Mouse (Mus musculus): ENCODE measurements around the gene Kcnj11.

Kcnj11 gene

DNA sequence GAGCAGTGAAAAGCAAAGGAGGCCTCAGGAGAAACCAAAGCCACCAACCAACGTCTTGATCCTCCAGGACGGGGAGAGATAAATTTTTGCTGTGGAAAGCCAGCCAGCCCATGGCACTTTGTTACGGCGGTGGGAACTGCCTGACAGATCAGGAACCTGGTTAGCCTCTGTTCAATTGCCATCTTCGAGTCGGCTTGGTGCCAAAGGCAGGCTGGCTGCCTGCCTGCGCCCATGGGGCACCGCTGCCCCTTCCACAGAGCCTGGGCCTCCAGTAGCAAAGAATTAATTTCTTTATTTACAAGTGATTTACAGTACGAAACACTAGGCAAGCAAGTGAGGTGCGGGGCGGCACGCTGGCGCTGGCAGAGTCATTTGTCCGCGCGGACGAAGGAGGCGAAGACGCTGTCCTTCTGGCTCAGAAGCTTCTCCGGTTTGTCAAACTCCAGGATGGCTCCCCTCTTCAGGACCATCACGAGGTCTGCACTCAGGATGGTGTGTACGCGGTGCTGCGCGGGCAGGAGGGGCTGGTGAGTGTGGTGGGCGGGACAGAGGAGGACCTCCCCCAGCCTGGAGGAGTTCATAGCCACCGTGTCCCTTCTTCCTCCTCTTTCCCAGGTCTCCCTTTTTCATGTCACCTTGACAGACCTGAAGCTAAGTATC lies 3.8 kb upstream of the Kcnj11 start:
- no peak for DNase-seq (ENCODE audit: low read depth, low spot score)

GRCm38 (mm10) chr7:46103771-46104170 lies 3.2 kb upstream of the Kcnj11 start:
- no peak for DNase-seq (ENCODE audit: low read depth, low spot score)

DNA sequence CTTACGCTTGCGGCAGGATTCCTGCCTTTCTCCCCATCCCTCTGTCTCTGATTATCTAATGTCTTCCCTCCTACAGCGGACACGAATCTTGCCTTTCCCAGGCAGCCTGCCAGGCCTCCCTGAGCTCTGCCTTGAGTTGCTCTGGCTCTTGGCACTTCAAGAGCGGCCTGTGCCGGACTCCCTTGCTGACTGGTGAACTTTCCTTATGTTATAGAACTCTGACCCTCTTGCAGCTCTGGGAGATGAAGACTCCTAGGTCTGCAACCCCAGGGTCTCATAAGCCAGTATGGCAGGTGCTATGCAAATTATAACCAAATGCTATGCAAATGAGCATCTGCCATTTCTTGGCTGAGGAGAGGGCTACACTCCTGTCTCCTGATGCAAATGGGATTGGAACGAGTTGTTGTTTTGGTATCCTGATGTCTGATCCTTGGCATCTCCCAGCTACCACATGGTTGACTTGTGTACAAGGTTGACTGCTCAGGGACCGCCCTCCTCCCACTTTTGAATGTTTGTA lies 2.6 kb upstream of the Kcnj11 start:
- DNase-seq (ENCODE audit: low read depth, low spot score) = no peak

GRCm38 (mm10) chr7:46099682-46100081 lies 882 bp downstream of the Kcnj11 start:
- DNase-seq (ENCODE audit: low read depth, low spot score) = no peak

GRCm38 (mm10) chr7:46098919-46099286 lies 1.7 kb downstream of the Kcnj11 start:
- DNase-seq (ENCODE audit: low read depth, low spot score) = no peak

- no peak for DNase-seq (ENCODE audit: low read depth, low spot score)
These were observed 2.2 kb downstream of the Kcnj11 start for GRCm38 (mm10) chr7:46098221-46098918.

DNA sequence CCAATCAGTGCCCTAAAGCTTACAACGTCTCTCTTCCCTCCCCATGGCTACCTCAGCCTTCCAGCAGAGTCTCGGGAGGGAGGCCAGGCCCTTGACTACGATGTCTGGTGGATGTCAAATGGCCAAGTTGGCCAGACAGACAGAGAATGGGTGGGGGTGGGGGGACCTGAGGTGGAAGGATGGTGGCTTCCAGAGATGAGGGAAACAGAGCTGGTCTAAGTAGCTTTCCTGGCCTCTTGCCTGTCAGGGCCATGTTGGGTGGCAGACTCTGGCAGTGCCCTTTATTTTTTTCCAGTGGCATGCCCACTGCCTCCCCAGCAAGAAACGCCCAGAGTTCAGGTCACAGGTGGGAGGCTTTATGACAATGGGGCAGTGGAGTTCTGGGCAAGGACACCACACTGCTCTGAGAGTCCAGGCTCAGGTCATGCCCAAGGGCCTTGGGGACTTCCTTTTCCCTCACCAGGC lies 3.2 kb downstream of the Kcnj11 start:
- no peak for DNase-seq (ENCODE audit: low read depth, low spot score)

GRCm38 (mm10) chr7:46096136-46096535 lies 4.4 kb downstream of the Kcnj11 start:
- peak; percentile 74 for DNase-seq (ENCODE audit: low read depth, low spot score)

- DNase-seq (ENCODE audit: low read depth, low spot score) = no peak
These were observed 7.8 kb downstream of the Kcnj11 start for GRCm38 (mm10) chr7:46092803-46093202.

- DNase-seq (ENCODE audit: low read depth, low spot score) = no peak
These were observed 12.3 kb downstream of the Kcnj11 start for GRCm38 (mm10) chr7:46088241-46088640.

GRCm38 (mm10) chr7:46086378-46086777 lies 14.2 kb downstream of the Kcnj11 start:
- DNase-seq (ENCODE audit: low read depth, low spot score) = no peak

- DNase-seq (ENCODE audit: low read depth, low spot score) = no peak
These were observed 15.6 kb downstream of the Kcnj11 start for GRCm38 (mm10) chr7:46084839-46085513.

- DNase-seq (ENCODE audit: low read depth, low spot score) = no peak
These were observed 16.5 kb downstream of the Kcnj11 start for GRCm38 (mm10) chr7:46084024-46084423.

GRCm38 (mm10) chr7:46077675-46078074 lies 22.9 kb downstream of the Kcnj11 start:
- no peak for DNase-seq (ENCODE audit: low read depth, low spot score)

GRCm38 (mm10) chr7:46076844-46077243 lies 23.7 kb downstream of the Kcnj11 start:
- no peak for DNase-seq (ENCODE audit: low read depth, low spot score)

DNA sequence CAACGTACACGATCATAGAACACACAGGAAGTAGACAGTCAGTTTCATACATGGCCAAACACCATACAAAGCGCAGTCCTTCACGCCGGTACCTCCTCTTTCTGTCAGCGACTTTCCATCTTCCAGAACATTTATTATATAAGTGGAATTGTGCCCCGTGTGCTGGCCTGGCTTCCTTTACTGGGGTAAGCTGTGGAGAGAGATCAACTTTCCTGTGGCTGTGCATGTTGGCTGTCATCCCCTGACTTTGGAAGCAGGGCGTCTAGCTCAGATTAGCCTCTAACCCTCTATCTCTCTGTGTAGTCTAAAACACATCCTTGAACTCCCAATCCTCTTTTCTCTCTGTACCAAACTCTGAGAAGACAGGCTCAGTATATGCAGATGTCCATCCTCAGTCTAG lies 31.7 kb downstream of the Kcnj11 start:
- DNase-seq (ENCODE audit: low read depth, low spot score) = no peak

DNA sequence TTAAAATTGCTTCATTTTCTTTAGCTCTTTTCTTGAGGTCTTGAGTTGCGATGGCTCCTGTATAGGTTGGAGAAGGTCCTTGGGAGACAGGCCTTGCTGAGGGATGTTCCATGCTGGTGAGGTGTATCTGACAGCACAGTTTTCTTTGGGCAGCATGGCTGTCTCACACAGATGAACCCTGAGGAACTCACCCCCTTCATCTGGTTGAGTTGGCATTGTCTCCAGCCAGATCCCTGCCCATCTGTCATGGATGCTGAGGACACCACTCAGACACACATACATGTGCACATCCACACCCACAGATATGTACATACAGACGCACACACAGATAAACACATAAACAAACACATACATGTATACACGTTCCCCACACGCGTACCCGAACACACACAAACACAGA lies 37.3 kb downstream of the Kcnj11 start:
- no peak for DNase-seq (ENCODE audit: low read depth, low spot score)

- no peak for DNase-seq (ENCODE audit: low read depth, low spot score)
These were observed 39.0 kb downstream of the Kcnj11 start for GRCm38 (mm10) chr7:46061614-46062013.

- DNase-seq (ENCODE audit: low read depth, low spot score) = no peak
These were observed 39.9 kb downstream of the Kcnj11 start for GRCm38 (mm10) chr7:46060688-46061087.

DNA sequence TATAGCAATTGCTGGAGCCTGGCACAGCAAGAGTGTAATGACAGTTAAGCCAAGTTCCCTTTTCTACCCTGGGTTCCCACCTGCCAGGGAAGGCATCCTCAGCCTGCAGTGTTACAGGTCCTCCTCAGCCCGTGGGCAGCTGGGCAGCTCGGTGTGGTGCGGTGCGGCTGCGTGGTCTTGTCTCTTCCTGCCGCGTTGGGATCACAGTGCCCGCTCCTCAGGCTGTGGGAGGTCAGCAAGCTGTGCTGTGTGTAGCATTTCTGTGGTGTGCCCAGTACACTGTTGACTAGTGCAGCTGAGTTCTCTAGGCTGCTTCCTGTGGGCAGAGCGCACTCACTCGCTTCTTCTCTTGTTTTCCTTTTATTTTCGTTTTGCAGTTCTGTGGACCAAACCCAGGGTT lies 41.7 kb downstream of the Kcnj11 start:
- peak; percentile 68 for DNase-seq (ENCODE audit: low read depth, low spot score)

- DNase-seq (ENCODE audit: low read depth, low spot score) = no peak
These were observed 47.0 kb downstream of the Kcnj11 start for GRCm38 (mm10) chr7:46053566-46053965.

GRCm38 (mm10) chr7:46052161-46052821 lies 48.3 kb downstream of the Kcnj11 start:
- DNase-seq (ENCODE audit: low read depth, low spot score) = peak; percentile 58

Data from CD4-positive, CD25-positive, alpha-beta regulatory T cell, adult 2 months (primary cell).